Mouse (Mus musculus): ENCODE results near the gene AC129217.1. TPM values are rescaled to one million over a fixed set of nuclear protein-coding genes. Genes with fewer than 3 reads are reported as not detected.

AC129217.1 gene
- polyA plus RNA-seq, 1 experiment: 2.4 TPM

Other genes with a start within 250 kb of the AC129217.1 start
- gene Slc22a8, start 238.5 kb upstream of the AC129217.1 start, polyA plus RNA-seq (2012; rRNA removed): not detected in 2 replicates
- gene Slc22a6, start 211.7 kb upstream of the AC129217.1 start, polyA plus RNA-seq (2012; rRNA removed): not detected in 2 replicates
- 8.6 and 12.4 TPM in 2 replicates for gene Chrm1, start 166.0 kb upstream of the AC129217.1 start, polyA plus RNA-seq (2012; rRNA removed)
- 77.3 and 84.0 TPM in 2 replicates for gene Slc3a2, start 106.4 kb upstream of the AC129217.1 start, polyA plus RNA-seq (2012; rRNA removed)
- 23.1 and 24.6 TPM in 2 replicates for gene Wdr74, start 93.9 kb upstream of the AC129217.1 start, polyA plus RNA-seq (2012; rRNA removed)
- not detected in 2 replicates for gene 1700092M07Rik, start 89.1 kb upstream of the AC129217.1 start, polyA plus RNA-seq (2012; rRNA removed)
- 76.8 and 84.3 TPM in 2 replicates for gene Stx5a, start 88.4 kb upstream of the AC129217.1 start, polyA plus RNA-seq (2012; rRNA removed)
- gene Nxf1, start 72.7 kb upstream of the AC129217.1 start, polyA plus RNA-seq (2012; rRNA removed): 46.2 and 48.5 TPM in 2 replicates
- 138 and 175 TPM in 2 replicates for gene Tmem223, start 58.8 kb upstream of the AC129217.1 start, polyA plus RNA-seq (2012; rRNA removed)
- gene Tmem179b, start 55.3 kb upstream of the AC129217.1 start, polyA plus RNA-seq (2012; rRNA removed): 72.7 and 126 TPM in 2 replicates
- 9.5 and 9.9 TPM in 2 replicates for gene Taf6l, start 43.4 kb upstream of the AC129217.1 start, polyA plus RNA-seq (2012; rRNA removed)
- gene Polr2g, start 31.2 kb upstream of the AC129217.1 start, polyA plus RNA-seq (2012; rRNA removed): 17.4 and 20.0 TPM in 2 replicates
- gene Zbtb3, start 27.2 kb upstream of the AC129217.1 start, polyA plus RNA-seq (2012; rRNA removed): 1.6 and 1.9 TPM in 2 replicates
- 9.8 and 12.1 TPM in 2 replicates for gene Ttc9c, start 10.4 kb upstream of the AC129217.1 start, polyA plus RNA-seq (2012; rRNA removed)
- gene Hnrnpul2, start 9.8 kb upstream of the AC129217.1 start, polyA plus RNA-seq (2012; rRNA removed): 23.2 and 24.4 TPM in 2 replicates
- 125 and 157 TPM in 2 replicates for gene Bscl2, start 7.7 kb downstream of the AC129217.1 start, polyA plus RNA-seq (2012; rRNA removed)
- gene Gng3, start 9.4 kb downstream of the AC129217.1 start, polyA plus RNA-seq (2012; rRNA removed): 2.1 and 2.8 TPM in 2 replicates
- 1.5 and 3.0 TPM in 2 replicates for gene Lrrn4cl, start 21.0 kb downstream of the AC129217.1 start, polyA plus RNA-seq (2012; rRNA removed)
- 113 and 124 TPM in 2 replicates for gene Ubxn1, start 41.7 kb downstream of the AC129217.1 start, polyA plus RNA-seq (2012; rRNA removed)
- 24.9 and 27.0 TPM in 2 replicates for gene Uqcc3, start 51.1 kb downstream of the AC129217.1 start, polyA plus RNA-seq (2012; rRNA removed)
- 0.76 and 1.1 TPM in 2 replicates for gene Lbhd1, start 54.0 kb downstream of the AC129217.1 start, polyA plus RNA-seq (2012; rRNA removed)
- gene Gm49403, start 54.2 kb downstream of the AC129217.1 start, polyA plus RNA-seq (2012; rRNA removed): not detected in 2 replicates
- gene 1810009A15Rik, start 59.1 kb downstream of the AC129217.1 start, polyA plus RNA-seq (2012; rRNA removed): 9.0 and 12.8 TPM in 2 replicates
- gene Gm49416, start 59.2 kb downstream of the AC129217.1 start, polyA plus RNA-seq (2012; rRNA removed): not detected in 2 replicates
- gene Ints5, start 63.2 kb downstream of the AC129217.1 start, polyA plus RNA-seq (2012; rRNA removed): 24.4 and 26.7 TPM in 2 replicates
- gene Ganab, start 68.3 kb downstream of the AC129217.1 start, polyA plus RNA-seq (2012; rRNA removed): 94.0 and 114 TPM in 2 replicates
- 114 and 123 TPM in 2 replicates for gene B3gat3, start 90.6 kb downstream of the AC129217.1 start, polyA plus RNA-seq (2012; rRNA removed)
- gene Rom1, start 99.6 kb downstream of the AC129217.1 start, polyA plus RNA-seq (2012; rRNA removed): 11.4 and 12.6 TPM in 2 replicates
- 34.6 and 42.8 TPM in 2 replicates for gene Eml3, start 99.8 kb downstream of the AC129217.1 start, polyA plus RNA-seq (2012; rRNA removed)
- gene Mta2, start 112.1 kb downstream of the AC129217.1 start, polyA plus RNA-seq (2012; rRNA removed): 17.1 and 24.9 TPM in 2 replicates
- gene Tut1, start 124.1 kb downstream of the AC129217.1 start, polyA plus RNA-seq (2012; rRNA removed): 14.7 and 16.6 TPM in 2 replicates
- 172 and 210 TPM in 2 replicates for gene Eef1g, start 137.3 kb downstream of the AC129217.1 start, polyA plus RNA-seq (2012; rRNA removed)
- 26.2 and 29.7 TPM in 2 replicates for gene Ahnak, start 159.5 kb downstream of the AC129217.1 start, polyA plus RNA-seq (2012; rRNA removed)

Data from colon, adult 2 months (tissue).